ENCODE assay signal across 25 mouse cellular contexts in genomic region chr9:75274486-75274885, GRCm38 (mm10). TPM values are rescaled to one million over a fixed set of nuclear protein-coding genes. Genes with fewer than 3 reads are reported as not detected.
"Had no signal": no experiment of that assay in that cellular context is flagged by ENCODE, and none has a peak within 500 bp of the region (broad histone marks: within the 10 kb centered on the region; RNA-seq: fewer than 3 reads in every experiment).

No protein-coding gene starts in this region.

- H3K4me1 ChIP-seq: heart, embryonic 12.5 days; intestine, embryonic 15.5 days; limb, embryonic 13.5 days had no signal

- DNase-seq: gastrocnemius, adult 2 months; gastrocnemius, postnatal 10 days; gastrocnemius, postnatal 25 days; heart, adult 18-20 months; heart, postnatal 10 days; heart, postnatal 4 days; kidney, adult 18-20 months; kidney, adult 8-10 months; kidney, postnatal 10 days; kidney, postnatal 25 days; kidney, postnatal 4 days; left cerebral cortex, postnatal 4 days had no signal

- H3K27ac ChIP-seq: gastrocnemius, adult 2 months; heart, embryonic 10.5 days; hindbrain, embryonic 10.5 days; hindbrain, embryonic 12.5 days; hindbrain, embryonic 14.5 days; intestine, embryonic 15.5 days; layer of hippocampus, adult 2 months; limb, embryonic 13.5 days; limb, embryonic 15.5 days had no signal

- H3K4me3 ChIP-seq: gastrocnemius, adult 2 months; heart, embryonic 10.5 days; heart, embryonic 12.5 days; hindbrain, embryonic 10.5 days; hindbrain, embryonic 12.5 days; intestine, embryonic 15.5 days; layer of hippocampus, adult 2 months; limb, embryonic 13.5 days; limb, embryonic 15.5 days had no signal

- H3K9me3 ChIP-seq: heart, embryonic 10.5 days; hindbrain, embryonic 10.5 days; hindbrain, embryonic 12.5 days; intestine, embryonic 15.5 days; limb, embryonic 13.5 days; limb, embryonic 15.5 days had no signal

- ATAC-seq: hindbrain, embryonic 16.5 days; inflammation-experienced regulatory T-cells, adult 6 months; intestine, embryonic 15.5 days; intestine, postnatal 0 days had no signal

- H3K27me3 ChIP-seq: heart, embryonic 12.5 days; hindbrain, embryonic 12.5 days; intestine, embryonic 15.5 days; limb, embryonic 13.5 days; limb, embryonic 15.5 days had no signal

- H3K9ac ChIP-seq: heart, embryonic 12.5 days; hindbrain, embryonic 12.5 days; hindbrain, embryonic 14.5 days; intestine, embryonic 15.5 days; limb, embryonic 13.5 days; limb, embryonic 15.5 days had no signal

- H3K36me3 ChIP-seq: heart, embryonic 10.5 days; heart, embryonic 12.5 days; hindbrain, embryonic 10.5 days; hindbrain, embryonic 12.5 days; intestine, embryonic 15.5 days; limb, embryonic 13.5 days; limb, embryonic 15.5 days had no signal

- H3K4me2 ChIP-seq: heart, embryonic 12.5 days; hindbrain, embryonic 12.5 days; hindbrain, embryonic 14.5 days; intestine, embryonic 15.5 days; limb, embryonic 13.5 days; limb, embryonic 15.5 days had no signal

RNA-seq across cellular contexts. Expression of gene Myo5c, which starts 42.7 kb away (rescaled TPM):
- total RNA-seq: granulocyte monocyte progenitor cell, adult 5-6 weeks had no signal
